Mouse (Mus musculus) MEL (cell line): Measurements from ENCODE around the gene Olfr315. TPM values are rescaled to one million over a fixed set of nuclear protein-coding genes. Genes with fewer than 3 reads are reported as not detected.
A peak's percentile ranks its signal among the peaks of the same experiment; 100 is the strongest.

Experiments
- DNase-seq: peaks from one replicate; pipeline ENCODE4 v3.0.0; 2011; ENCODE audit warnings: low read depth, low spot score
- H3K27ac ChIP-seq: 2 replicates; pipeline ENCODE4 v1.5.1; 2012; ENCODE audit warnings: low read depth, mild to moderate bottlenecking, control low read depth, low read length, moderate library complexity; ENCODE audit not compliant: control insufficient read depth
- H3K27me3 ChIP-seq, 2 experiments: fragments of 150-350 bp in 1 of 2; sonication (generic) in 1 of 2; 2 replicates each; pipeline ENCODE4 v1.6.1; 2012; ENCODE audit warnings: low read length in 2 of 2, mild to moderate bottlenecking in 2 of 2, improper control_type of control experiment in 1 of 2, moderate library complexity in 1 of 2; ENCODE audit not compliant: insufficient read depth in 2 of 2, control insufficient read depth in 1 of 2
- H3K36me3 ChIP-seq, 2 experiments: 2 replicates each; pipeline ENCODE4 v1.6.1; 2012 to 2014; ENCODE audit warnings: low read length in 2 of 2, improper control_type of control experiment in 1 of 2, inconsistent platforms in 1 of 2, mild to moderate bottlenecking in 1 of 2; ENCODE audit not compliant: insufficient read depth in 2 of 2, control insufficient read depth in 1 of 2
- H3K4me1 ChIP-seq, 2 experiments: fragments of 150-350 bp in 1 of 2; sonication (generic) in 1 of 2; 2 replicates each; pipeline ENCODE4 v1.6.1; 2012; ENCODE audit warnings: low read length in 2 of 2, improper control_type of control experiment in 1 of 2, mild to moderate bottlenecking in 1 of 2; ENCODE audit not compliant: insufficient read depth in 2 of 2, control insufficient read depth in 1 of 2
- H3K4me3 ChIP-seq, 2 experiments: fragments of 150-350 bp in 1 of 2; sonication (generic) in 1 of 2; 2 replicates each; pipeline ENCODE4 v1.5.1; 2012; ENCODE audit warnings: low read depth in 2 of 2, low read length in 2 of 2, mild to moderate bottlenecking in 2 of 2, moderate library complexity in 2 of 2, control low read depth in 1 of 2, improper control_type of control experiment in 1 of 2; ENCODE audit not compliant: control insufficient read depth in 1 of 2, insufficient read depth in 1 of 2
- H3K79me2 ChIP-seq: 2 replicates; pipeline ENCODE4 v1.6.1; 2012; ENCODE audit warnings: mild to moderate bottlenecking, low read length, moderate library complexity; ENCODE audit not compliant: control insufficient read depth, poor library complexity, insufficient read depth
- H3K9ac ChIP-seq: 2 replicates; pipeline ENCODE4 v1.6.1; 2012; ENCODE audit warnings: low read depth, mild to moderate bottlenecking, control low read depth, low read length, moderate library complexity; ENCODE audit not compliant: control insufficient read depth, poor library complexity, severe bottlenecking
- H3K9me3 ChIP-seq: fragments of 150-350 bp; sonication (generic); replicated peaks from 2 replicates; pipeline ENCODE4 v1.6.1; 2012; ENCODE audit warnings: mild to moderate bottlenecking, low read length, improper control_type of control experiment, moderate library complexity; ENCODE audit not compliant: insufficient read depth
- BHLHE40 ChIP-seq: IDR thresholded peaks from 2 replicates; pipeline ENCODE4 v1.6.1; 2012; ENCODE audit warnings: low read depth, mild to moderate bottlenecking, inconsistent platforms, low read length, improper control_type of control experiment, borderline replicate concordance
- CHD2 ChIP-seq: IDR thresholded peaks from 2 replicates; pipeline ENCODE4 v1.6.1; 2011; ENCODE audit warnings: low read length, improper control_type of control experiment
- E2F4 ChIP-seq: IDR thresholded peaks from 2 replicates; pipeline ENCODE4 v1.6.1; 2011; ENCODE audit warnings: low read depth, low read length, improper control_type of control experiment, borderline replicate concordance
- EP300 ChIP-seq, 2 experiments: IDR thresholded peaks; 2 replicates each; pipeline ENCODE4 v1.6.1; 2011; ENCODE audit warnings: improper control_type of control experiment in 2 of 2, low read length in 2 of 2, low read depth in 1 of 2, mild to moderate bottlenecking in 1 of 2
- ETS1 ChIP-seq: IDR thresholded peaks from 2 replicates; pipeline ENCODE4 v1.6.1; 2012; ENCODE audit warnings: low read depth, mild to moderate bottlenecking, inconsistent platforms, low read length, improper control_type of control experiment, moderate library complexity
- JUND ChIP-seq: IDR thresholded peaks from 2 replicates; pipeline ENCODE4 v1.6.1; 2011; ENCODE audit warnings: low read depth, mild to moderate bottlenecking, improper control_type of control experiment, low read length
- KAT2A ChIP-seq: conservative IDR thresholded peaks from 2 replicates; pipeline ENCODE4 v1.6.1; 2012; ENCODE audit warnings: low read depth, low read length, improper control_type of control experiment, inconsistent platforms
- MAFK ChIP-seq: IDR thresholded peaks from 2 replicates; pipeline ENCODE4 v1.6.1; 2011; ENCODE audit warnings: low read depth, mild to moderate bottlenecking, low read length, improper control_type of control experiment, borderline replicate concordance
- MAZ ChIP-seq: IDR thresholded peaks from 2 replicates; pipeline ENCODE4 v1.6.1; 2012; ENCODE audit warnings: low read depth, mild to moderate bottlenecking, inconsistent platforms, low read length, improper control_type of control experiment
- MEF2A ChIP-seq: IDR thresholded peaks from 2 replicates; pipeline ENCODE4 v1.6.1; 2014; ENCODE audit warnings: low read depth, mild to moderate bottlenecking, inconsistent platforms, low read length, improper control_type of control experiment; ENCODE audit not compliant: poor library complexity, insufficient replicate concordance, severe bottlenecking; ENCODE audit errors: extremely low read depth
- MYC ChIP-seq: IDR thresholded peaks from 2 replicates; pipeline ENCODE4 v1.6.1; 2011; ENCODE audit warnings: low read depth, mild to moderate bottlenecking, low read length, improper control_type of control experiment, moderate library complexity
- NELFE ChIP-seq: IDR thresholded peaks from 2 replicates; pipeline ENCODE4 v1.6.1; 2011; ENCODE audit warnings: low read depth, low read length, improper control_type of control experiment
- POLR2A ChIP-seq, 2 experiments: IDR thresholded peaks; 2 replicates each; pipeline ENCODE4 v1.6.1; 2011 to 2012; ENCODE audit warnings: low read length in 2 of 2, mild to moderate bottlenecking in 2 of 2, control low read depth in 1 of 2, improper control_type of control experiment in 1 of 2, low read depth in 1 of 2, moderate library complexity in 1 of 2; ENCODE audit not compliant: control insufficient read depth in 1 of 2, insufficient read depth in 1 of 2, poor library complexity in 1 of 2
- POLR2AphosphoS2 ChIP-seq: IDR thresholded peaks from 2 replicates; pipeline ENCODE4 v1.6.1; 2011; ENCODE audit warnings: low read length, improper control_type of control experiment
- POLR2AphosphoS5 ChIP-seq: IDR thresholded peaks from 2 replicates; pipeline ENCODE4 v1.6.1; 2012; ENCODE audit warnings: low read depth, borderline replicate concordance, mild to moderate bottlenecking, inconsistent platforms, low read length, moderate library complexity, mixed read lengths
- RAD21 ChIP-seq: IDR thresholded peaks from 2 replicates; pipeline ENCODE4 v1.6.1; 2011; ENCODE audit warnings: mild to moderate bottlenecking, low read depth, low read length, improper control_type of control experiment
- RCOR1 ChIP-seq: IDR thresholded peaks from 2 replicates; pipeline ENCODE4 v1.6.1; 2012; ENCODE audit warnings: low read depth, mild to moderate bottlenecking, inconsistent platforms, low read length, improper control_type of control experiment
- SIN3A ChIP-seq: IDR thresholded peaks from 2 replicates; pipeline ENCODE4 v1.6.1; 2012; ENCODE audit warnings: low read length, improper control_type of control experiment, inconsistent platforms
- SMC3 ChIP-seq: IDR thresholded peaks from 2 replicates; pipeline ENCODE4 v1.6.1; 2011; ENCODE audit warnings: low read depth, low read length, improper control_type of control experiment
- TBP ChIP-seq: IDR thresholded peaks from 2 replicates; pipeline ENCODE4 v1.8.0; 2011; ENCODE audit warnings: low read depth, low read length, improper control_type of control experiment
- ZC3H11A ChIP-seq: IDR thresholded peaks from 2 replicates; pipeline ENCODE4 v1.6.1; 2012; ENCODE audit warnings: low read depth, mild to moderate bottlenecking, inconsistent platforms, low read length, improper control_type of control experiment
- polyA plus RNA-seq, 2 experiments: library from polyadenylated mRNA; stranded (reverse) in 1 of 2; unstranded in 1 of 2; fragments of >175 nt in 1 of 2; fragments of >200 nt in 1 of 2; gene quantifications; 2 replicates each; pipeline versions ENCODE4 v1.2.1 to v1.2.4; 2012; ENCODE audit warnings: low replicate concordance in 2 of 2, low read depth in 1 of 2; ENCODE audit not compliant: insufficient read length in 2 of 2, insufficient read depth in 1 of 2, missing spikeins in 1 of 2
- total RNA-seq: library from RNA; depleted of rRNA; stranded (reverse); fragments of 300-350 nt; gene quantifications from 2 replicates; pipeline ENCODE4 v1.2.3, GENCODE M21; 2012

The Olfr315 gene
- total and polyA plus RNA-seq, 3 experiments, result not detected

- DNase-seq, result no peak
These were observed 15.4 kb downstream of the Olfr315 start for GRCm38 (mm10) chr11:58788346-58788745.

GRCm38 (mm10) chr11:58789532-58789931 is 16.5 kb downstream of the Olfr315 start:
- peak; percentile 56 for DNase-seq
- H3K36me3 ChIP-seq, result peaks cover 0 to 5% of the 10 kb centered on the region in 2 experiments; a peak in 2 of 4 replicates

More at GRCm38 (mm10) chr11:58788346-58788745, 15.4 kb downstream of the Olfr315 start:
- Histone ChIP-seq H3K4me1 (peaks cover 0 to 7% of the 10 kb centered on the region in 2 experiments; a peak in 2 of 4 replicates), H3K79me2 (no peaks in the 10 kb centered on the region), H3K36me3 (peaks cover 0 to 5% of the 10 kb centered on the region in 2 experiments; a peak in 2 of 4 replicates), H3K4me3 (no peak overlapping the region), H3K9ac (no peak overlapping the region), H3K9me3 (no peaks in the 10 kb centered on the region), H3K27me3 (peaks cover 5 to 6% of the 10 kb centered on the region in 2 experiments; a peak in 3 of 4 replicates), H3K27ac (no peak overlapping the region)
- TF ChIP-seq TBP (no peak), ETS1 (no peak), MAFK (no peak), CHD2 (no peak), ZC3H11A (no peak), SIN3A (no peak), SMC3 (no peak), MEF2A (no peak), POLR2AphosphoS5 (no peak), JUND (no peak), MAZ (no peak)

More at GRCm38 (mm10) chr11:58789532-58789931, 16.5 kb downstream of the Olfr315 start:
- H3K27ac ChIP-seq, result no peak overlapping the region
- H3K4me1 ChIP-seq, result peaks cover 0 to 7% of the 10 kb centered on the region in 2 experiments; a peak in 2 of 4 replicates
- H3K9ac ChIP-seq, result no peak overlapping the region
- TF ChIP-seq MYC (no peak), POLR2AphosphoS2 (no peak), KAT2A (no peak), NELFE (no peak), RCOR1 (no peak), ZC3H11A (no peak), BHLHE40 (no peak), POLR2A (IDR thresholded peaks at IDR 0.05; ENCODE audit: control insufficient read depth in 1 of 2, insufficient read depth in 1 of 2, low read depth in 1 of 2, low read length in 2 of 2, poor library complexity in 1 of 2) (no peak), CHD2 (no peak), E2F4 (no peak), EP300 (IDR thresholded peaks at IDR 0.05; ENCODE audit: low read depth in 1 of 2, low read length in 2 of 2) (no peak), RAD21 (no peak)
- H3K4me3 ChIP-seq, result no peak overlapping the region
- peaks cover 4 to 5% of the 10 kb centered on the region in 2 experiments; a peak in 2 of 4 replicates for H3K27me3 ChIP-seq
- no peaks in the 10 kb centered on the region for H3K9me3 ChIP-seq
- no peaks in the 10 kb centered on the region for H3K79me2 ChIP-seq
